Mouse (Mus musculus) thymus, adult 18-20 months (tissue): ENCODE results near the gene Ric8b.

ENCODE experiments used
- DNase-seq, 2 experiments: peaks; one replicate each; pipeline ENCODE4 v3.0.0; 2022; ENCODE audit warnings: mixed read lengths in 2 of 2

Gene Ric8b

GRCm38 (mm10) chr10:85007861-85008840 is 90.7 kb downstream of the Ric8b start:
- no peak for DNase-seq

DNA sequence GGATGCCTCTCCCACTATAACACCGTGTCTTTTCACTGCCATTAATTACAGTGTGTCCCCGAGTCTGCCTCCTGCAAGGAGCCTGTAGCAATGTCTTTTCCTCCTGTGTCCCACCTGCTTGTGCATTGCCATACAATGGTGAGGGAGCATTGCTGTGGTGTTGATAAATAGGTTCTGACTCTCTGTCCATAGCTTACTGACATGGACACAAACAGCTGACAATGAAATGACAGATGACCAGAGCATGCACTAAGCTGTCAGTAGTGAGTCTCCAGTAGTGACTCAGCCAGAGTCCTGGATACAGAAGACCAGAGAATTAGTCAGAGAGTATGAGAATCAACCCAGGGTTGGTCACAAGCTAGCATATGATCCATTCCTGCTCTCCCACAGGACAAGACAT is 93.7 kb downstream of the Ric8b start:
- DNase-seq: no peak

GRCm38 (mm10) chr10:85013464-85013863 is 96.0 kb downstream of the Ric8b start:
- peak; percentile 11 to 23 for DNase-seq

- no peak for DNase-seq
Observed at GRCm38 (mm10) chr10:85013924-85014428, 96.6 kb downstream of the Ric8b start.

- no peak for DNase-seq
Observed at GRCm38 (mm10) chr10:85014456-85014976, 97.1 kb downstream of the Ric8b start.

GRCm38 (mm10) chr10:85022647-85023312 is 105.4 kb downstream of the Ric8b start:
- no peak for DNase-seq

DNA sequence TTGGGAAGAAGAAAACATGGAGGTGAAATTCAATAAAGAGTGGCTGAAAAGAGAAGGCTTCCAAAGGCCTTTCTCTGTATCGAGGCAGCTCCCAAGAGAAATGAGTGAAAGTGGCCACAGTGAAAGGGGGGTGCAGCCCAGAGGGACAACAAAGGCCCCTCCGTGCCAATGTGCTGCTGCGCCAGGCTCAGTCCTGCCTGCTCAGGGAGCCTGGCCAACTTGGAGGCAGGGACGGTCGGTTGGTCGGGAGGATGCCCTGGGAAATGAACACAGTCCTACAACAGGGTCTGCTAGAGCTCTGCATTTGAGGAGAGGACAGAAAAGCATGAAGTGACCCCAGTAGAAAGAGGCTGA is 105.9 kb downstream of the Ric8b start:
- DNase-seq: no peak

DNA sequence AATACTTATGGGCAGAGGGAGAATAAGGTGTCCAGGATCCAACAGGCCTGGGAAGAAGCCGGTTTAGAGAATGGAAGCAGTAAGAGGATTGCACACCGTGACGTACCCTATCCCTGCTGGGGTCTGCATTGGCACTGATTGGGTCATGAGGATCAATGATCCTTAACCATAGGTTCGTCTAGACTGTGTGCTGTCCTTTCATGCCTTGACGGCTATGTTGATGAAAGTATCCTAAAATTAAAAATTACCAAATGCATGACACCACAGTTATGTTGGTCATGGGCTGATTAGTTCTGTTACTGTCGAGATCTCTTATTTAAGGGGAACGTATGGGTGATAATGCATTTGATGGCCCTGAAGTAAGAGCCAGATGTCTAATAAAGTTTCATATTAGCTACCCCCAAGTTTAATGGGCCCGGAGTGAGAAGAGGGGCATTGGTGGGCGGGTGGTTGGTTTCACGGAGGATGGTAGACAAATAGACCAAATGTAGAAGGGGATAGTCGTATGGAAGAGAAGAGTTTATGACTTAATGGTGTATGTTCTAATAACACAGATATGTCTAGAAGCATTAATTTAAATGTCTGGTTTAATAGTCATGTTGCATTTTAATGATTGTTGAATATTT is 108.5 kb downstream of the Ric8b start:
- no peak for DNase-seq

DNA sequence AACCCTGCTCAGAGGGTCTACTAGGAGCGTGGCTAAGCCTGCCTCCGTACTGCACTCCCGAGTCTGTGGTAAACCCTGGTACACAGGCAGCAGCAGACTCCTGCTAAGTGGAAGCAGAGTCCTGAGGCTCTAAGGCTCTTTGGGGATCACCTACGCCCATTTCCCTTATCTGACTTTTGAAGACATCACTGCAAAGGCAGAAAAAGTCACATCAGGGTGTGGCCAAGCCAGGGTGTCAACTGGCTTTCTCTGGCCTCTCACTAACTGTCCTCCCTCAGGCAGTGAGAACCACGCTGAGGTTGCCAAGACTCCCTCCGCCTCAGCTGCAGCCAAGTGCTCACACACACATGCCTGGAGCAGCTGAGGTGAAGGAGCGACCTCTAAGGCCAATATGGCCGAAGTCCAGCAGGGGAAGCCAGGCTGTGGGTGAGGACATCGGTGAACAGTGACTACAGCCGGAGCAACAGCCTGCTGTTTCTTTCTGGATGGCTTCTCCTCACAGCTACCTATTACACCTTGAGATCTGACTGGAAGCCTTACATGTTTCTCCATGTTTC is 110.3 kb downstream of the Ric8b start:
- DNase-seq: no peak

DNA sequence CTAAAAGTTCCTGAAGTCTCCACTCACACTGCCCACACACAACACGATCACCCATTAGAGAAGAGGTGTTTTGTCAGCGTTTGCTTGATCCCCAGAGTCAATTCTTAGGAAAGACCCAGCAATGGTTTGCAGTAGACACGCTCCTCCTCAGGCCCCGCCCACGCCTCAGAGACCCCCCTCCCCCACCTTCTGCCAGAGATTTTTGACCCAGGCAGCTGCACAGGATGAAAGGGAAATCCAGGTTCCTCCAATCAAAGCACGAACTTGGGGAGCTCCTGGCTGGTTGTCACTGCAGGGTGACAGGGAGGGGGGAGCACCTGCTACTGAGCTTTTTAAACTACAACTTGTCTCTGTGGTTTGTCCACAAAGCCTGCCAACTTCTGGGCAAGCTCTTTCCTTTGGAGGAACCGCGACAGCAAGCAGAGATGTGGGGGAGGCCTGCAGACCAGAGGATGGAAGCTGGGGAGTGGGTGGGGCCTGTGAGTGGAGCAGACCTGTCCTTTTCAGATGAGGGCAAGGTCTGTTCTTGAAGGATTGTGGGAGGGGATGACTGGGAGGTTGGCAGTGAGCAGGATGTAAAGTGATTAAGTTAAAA is 117.8 kb downstream of the Ric8b start:
- no peak for DNase-seq

- no peak for DNase-seq
Observed at GRCm38 (mm10) chr10:85038147-85038546, 120.7 kb downstream of the Ric8b start.

DNA sequence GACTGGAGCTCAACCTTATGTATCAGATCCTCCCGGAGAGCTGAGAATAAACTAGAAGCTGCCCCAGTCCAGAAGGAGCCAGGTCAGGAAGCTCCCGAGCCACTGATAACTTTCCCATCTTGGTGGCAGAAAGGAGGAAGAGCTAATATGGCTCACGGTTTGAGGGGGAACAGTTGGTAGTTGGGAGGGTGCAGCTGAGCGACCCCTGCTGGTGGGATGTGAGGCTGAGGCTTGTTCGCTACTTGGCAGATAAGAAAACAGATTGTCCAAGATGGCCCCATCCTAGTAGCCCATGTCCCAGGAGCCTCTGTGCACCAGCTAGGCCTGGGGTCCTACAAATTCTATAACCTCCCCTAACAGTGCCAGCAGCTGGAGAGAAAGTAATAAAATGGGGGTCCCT is 121.4 kb downstream of the Ric8b start:
- DNase-seq: no peak

DNA sequence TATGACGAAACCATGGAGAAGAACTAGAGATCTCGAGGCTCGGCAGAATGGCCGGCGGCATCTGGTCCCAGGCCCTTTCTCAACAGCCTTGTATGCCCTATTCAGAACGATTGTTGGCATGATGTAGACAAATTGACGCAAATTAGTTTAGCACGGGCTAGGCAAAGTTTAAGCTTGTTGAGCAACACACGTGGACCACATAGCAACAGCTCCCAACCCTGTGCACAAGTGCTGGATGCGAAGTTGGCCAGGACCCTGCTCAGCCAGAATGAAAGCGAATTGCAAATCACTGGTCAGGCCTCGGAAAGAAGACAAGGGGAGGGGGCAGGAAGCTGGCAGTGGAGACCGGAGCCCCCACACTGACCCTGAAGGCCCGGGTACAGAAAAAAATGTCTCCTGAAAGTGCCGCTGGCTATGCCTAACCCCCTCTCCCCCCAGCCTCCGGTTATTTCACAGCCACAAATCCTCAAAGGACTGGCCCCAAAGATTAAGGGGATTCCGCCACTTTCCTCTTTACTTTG is 126.8 kb downstream of the Ric8b start:
- DNase-seq: no peak

DNA sequence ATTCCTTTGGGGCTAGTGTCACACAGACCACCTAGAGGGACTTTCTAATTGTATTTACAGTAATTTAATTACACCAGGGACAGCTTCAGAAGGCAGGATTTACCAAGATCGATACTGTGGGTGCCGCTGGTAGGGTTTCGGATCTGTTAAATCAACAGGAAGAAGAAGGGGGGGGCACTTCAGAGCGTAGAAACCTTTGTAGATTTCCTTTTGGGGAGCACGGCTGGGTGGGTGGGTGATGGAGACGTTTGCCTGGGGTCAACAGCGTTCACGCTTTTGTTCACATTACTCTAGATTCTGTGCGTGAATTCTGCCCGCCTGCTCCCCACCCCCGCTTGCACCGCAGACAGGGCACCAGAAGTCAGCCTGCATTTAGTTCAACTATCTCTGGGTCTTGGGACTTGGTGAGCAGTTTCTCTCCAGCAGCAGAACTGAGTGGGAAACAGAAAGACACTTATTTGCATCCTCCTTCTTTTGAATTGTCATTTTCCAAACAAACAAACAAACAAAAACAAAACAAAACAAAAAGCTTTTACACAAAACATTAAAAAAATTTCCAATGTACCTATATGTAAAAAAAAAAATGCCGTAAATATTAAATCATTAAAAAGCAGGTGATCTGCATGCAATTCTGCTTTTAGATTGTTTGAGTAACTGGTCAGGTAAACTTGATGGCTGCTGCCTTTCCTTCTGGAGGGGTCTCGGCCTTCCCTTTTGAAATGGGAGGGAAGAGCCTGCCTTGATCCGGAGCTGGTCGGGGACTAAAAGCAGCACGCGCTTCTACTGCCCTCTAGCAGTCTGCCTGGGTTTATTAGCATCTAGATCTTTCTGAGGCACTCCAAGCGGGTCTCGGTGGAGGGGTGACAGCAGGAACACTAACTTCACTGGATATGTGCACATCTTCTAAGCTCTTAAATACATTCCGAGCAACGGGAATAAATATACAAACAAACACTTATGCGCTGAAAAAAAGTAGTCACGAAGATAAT is 127.6 kb downstream of the Ric8b start:
- peak in 1 of 2 experiments; percentile 23 for DNase-seq

- no peak for DNase-seq
Observed at GRCm38 (mm10) chr10:85046585-85046984, 129.2 kb downstream of the Ric8b start.

DNA sequence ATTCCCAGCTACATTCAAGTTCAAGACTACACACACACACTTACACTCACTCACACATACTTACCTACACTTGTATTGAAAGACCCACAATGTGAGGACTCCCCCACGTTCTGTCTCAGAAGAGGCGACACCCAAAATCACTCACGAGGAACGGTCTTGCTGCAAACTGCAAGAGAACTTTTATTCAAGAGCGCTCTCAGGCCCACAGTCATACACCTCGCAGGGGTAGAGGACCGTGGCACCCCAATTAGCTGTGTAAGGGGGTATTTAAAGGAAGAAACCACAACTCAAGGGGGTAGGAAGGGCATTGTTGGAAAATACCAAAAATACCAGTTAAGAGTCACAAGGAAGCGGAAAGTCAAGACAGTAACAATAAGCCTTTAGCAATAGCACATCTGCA is 130.6 kb downstream of the Ric8b start:
- no peak for DNase-seq

DNA sequence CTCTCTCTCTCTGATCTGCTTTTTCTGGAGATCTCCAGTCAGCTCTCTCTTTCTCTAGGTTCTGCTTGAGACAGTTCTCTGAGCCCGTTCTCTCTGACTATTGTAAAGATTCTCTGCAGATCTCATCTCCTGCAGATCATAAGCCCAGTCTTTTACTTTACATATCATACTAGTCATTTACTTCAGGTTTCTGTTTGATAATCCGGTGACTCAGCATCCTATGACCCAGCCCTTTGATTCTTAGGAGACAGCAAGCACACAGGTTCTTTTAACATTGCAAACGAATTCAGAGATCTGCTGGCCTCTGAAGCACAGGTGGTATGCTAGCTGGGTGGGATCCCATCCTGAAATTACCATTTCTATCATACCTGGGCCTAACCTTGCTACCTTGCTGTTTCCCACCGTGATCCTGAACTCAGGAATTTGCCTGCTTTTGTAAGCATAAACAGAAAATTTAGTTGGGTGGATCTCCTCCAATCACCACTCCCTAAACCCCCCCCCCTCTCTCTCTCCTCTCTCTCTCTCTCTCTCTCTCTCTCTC is 133.3 kb downstream of the Ric8b start:
- DNase-seq: no peak

DNA sequence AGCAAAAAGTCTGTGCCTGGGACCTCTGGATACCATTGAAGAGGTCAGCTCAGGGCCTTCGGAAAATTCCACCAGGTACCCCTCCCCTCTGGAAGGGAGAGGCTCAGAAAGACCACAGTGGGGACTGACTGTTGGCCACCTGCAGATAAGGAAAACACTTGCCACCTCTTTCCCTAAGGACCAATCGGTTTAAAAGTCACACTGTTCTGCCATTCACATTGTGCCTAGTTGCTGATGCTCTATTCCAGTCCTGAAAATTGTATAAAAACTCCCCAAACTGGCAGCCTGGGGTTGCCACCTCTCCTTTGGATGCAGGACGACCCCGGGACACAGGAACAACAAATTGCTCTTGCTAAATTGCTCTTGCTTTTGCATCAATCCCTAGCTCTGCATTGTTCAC is 135.0 kb downstream of the Ric8b start:
- DNase-seq: no peak

DNA sequence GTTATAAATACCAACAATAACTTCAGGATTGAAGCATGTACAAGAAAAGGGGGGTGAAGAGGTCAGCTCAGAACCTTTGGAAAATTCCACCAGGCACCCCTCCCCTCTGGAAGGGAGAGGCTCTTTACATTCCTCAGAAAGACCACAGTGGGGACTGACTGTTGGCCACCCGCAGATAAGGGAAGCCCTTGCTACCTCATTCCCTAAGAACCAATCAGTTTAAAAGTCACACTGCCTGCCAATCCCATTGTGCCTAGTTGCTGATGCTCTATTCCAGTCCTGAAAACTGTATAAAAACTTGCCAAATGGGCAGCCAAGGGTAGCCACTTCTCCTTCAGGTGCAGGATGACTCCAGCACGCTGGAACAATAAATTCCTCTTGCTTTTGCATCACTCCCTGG is 137.5 kb downstream of the Ric8b start:
- no peak for DNase-seq
